Mouse (Mus musculus): ENCODE results near the gene Lrpprc.

The Lrpprc gene

DNA sequence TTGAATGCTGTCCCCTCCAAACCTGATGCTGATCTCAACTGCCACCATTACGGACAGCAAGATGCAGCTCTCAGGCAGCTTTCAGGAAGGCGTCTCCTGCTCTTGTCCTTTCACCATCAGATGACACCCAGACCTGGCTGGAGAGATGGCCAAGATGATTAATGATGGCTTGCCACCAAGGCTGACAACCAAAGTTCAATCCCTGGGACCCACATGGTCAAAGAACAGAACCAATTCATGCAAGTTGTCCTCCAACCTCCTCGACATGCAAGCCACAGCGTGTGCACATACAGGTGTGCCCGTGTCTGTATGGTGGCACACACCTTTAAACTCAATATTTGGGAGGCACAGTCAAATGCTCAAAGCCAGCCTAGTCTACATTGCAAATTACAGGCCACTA, 7.1 kb downstream of the Lrpprc start:
- H3K4me1 ChIP-seq (replicated peaks; ENCODE audit: low read depth, low read length): peaks cover 60% of the 10 kb centered on the region
- TF ChIP-seq POU5F1 (IDR thresholded peaks at IDR 0.05; ENCODE audit: borderline replicate concordance, low read length) (no peak), NANOG (IDR thresholded peaks at IDR 0.05; ENCODE audit: borderline replicate concordance, low read length) (no peak), CTCF (conservative IDR thresholded peaks at IDR 0.05; ENCODE audit: low read length) (no peak)
- H3K4me3 ChIP-seq (replicated peaks; ENCODE audit: low read length): no peak overlapping the region
- H3K27me3 ChIP-seq (ENCODE audit: insufficient read depth, low read length): no peaks in the 10 kb centered on the region
- no peaks in the 10 kb centered on the region for H3K9me3 ChIP-seq (ENCODE audit: low read length)
- peaks cover 89% of the 10 kb centered on the region for H3K36me3 ChIP-seq (ENCODE audit: insufficient read depth, low read length)

DNA sequence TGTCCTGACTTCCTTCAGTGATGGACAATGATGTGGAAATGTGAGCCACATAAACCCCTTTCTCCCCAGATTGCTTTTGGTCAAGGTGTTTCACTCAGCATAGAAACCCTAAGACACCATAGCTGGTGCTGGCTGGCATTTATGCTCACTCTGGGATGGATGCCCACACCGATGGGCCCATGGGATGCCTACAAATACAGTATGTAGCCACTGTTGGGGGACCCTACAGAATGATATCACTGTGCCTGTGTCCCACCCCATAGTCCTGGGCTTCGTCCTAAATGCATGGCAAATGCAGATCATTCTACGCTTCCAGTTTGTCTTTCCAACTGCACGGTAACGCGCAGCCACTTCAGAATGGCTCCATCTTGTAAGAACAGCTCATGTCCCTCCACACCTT, 10.3 kb downstream of the Lrpprc start:
- H3K4me1 ChIP-seq (replicated peaks; ENCODE audit: low read depth, low read length): peaks cover 29% of the 10 kb centered on the region
- H3K27me3 ChIP-seq (ENCODE audit: insufficient read depth, low read length): no peaks in the 10 kb centered on the region
- H3K4me3 ChIP-seq (replicated peaks; ENCODE audit: low read length): no peak overlapping the region
- H3K9me3 ChIP-seq (ENCODE audit: low read length): no peaks in the 10 kb centered on the region
- TF ChIP-seq POU5F1 (IDR thresholded peaks at IDR 0.05; ENCODE audit: borderline replicate concordance, low read length) (no peak), CTCF (conservative IDR thresholded peaks at IDR 0.05; ENCODE audit: low read length) (no peak), NANOG (IDR thresholded peaks at IDR 0.05; ENCODE audit: borderline replicate concordance, low read length) (no peak)
- peaks cover 74% of the 10 kb centered on the region for H3K36me3 ChIP-seq (ENCODE audit: insufficient read depth, low read length)

DNA sequence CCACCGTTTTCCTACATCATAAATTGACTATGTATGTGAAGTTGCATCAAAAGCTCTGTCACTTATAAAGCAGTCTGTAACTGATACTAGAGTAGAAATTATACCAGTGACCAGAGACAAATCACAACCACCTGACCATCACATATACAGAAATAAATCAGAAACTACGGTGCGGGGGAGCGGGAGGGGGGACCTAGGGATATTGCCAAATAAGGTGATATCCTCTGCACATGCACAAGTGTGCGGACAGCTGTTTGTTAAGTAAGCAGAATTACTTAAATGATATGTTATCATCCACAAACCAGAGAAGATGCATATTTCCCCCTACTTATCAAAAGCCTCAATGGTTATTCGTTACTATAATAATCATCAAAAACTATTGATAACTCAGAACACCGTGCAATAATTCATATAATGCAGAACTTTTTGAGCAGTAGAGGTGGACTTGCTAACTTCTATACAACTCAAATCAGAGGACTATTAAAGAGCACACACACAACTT, 12.1 kb downstream of the Lrpprc start:
- Histone ChIP-seq H3K4me1 (replicated peaks; ENCODE audit: low read depth, low read length) (peaks cover 17% of the 10 kb centered on the region), H3K9me3 (ENCODE audit: low read length) (no peaks in the 10 kb centered on the region), H3K36me3 (ENCODE audit: insufficient read depth, low read length) (peaks cover 77% of the 10 kb centered on the region), H3K4me3 (replicated peaks; ENCODE audit: low read length) (no peak overlapping the region), H3K27me3 (ENCODE audit: insufficient read depth, low read length) (no peaks in the 10 kb centered on the region)
- TF ChIP-seq POU5F1 (IDR thresholded peaks at IDR 0.05; ENCODE audit: borderline replicate concordance, low read length): no peak
- TF ChIP-seq CTCF (conservative IDR thresholded peaks at IDR 0.05; ENCODE audit: low read length): no peak
- TF ChIP-seq NANOG (IDR thresholded peaks at IDR 0.05; ENCODE audit: borderline replicate concordance, low read length): no peak

DNA sequence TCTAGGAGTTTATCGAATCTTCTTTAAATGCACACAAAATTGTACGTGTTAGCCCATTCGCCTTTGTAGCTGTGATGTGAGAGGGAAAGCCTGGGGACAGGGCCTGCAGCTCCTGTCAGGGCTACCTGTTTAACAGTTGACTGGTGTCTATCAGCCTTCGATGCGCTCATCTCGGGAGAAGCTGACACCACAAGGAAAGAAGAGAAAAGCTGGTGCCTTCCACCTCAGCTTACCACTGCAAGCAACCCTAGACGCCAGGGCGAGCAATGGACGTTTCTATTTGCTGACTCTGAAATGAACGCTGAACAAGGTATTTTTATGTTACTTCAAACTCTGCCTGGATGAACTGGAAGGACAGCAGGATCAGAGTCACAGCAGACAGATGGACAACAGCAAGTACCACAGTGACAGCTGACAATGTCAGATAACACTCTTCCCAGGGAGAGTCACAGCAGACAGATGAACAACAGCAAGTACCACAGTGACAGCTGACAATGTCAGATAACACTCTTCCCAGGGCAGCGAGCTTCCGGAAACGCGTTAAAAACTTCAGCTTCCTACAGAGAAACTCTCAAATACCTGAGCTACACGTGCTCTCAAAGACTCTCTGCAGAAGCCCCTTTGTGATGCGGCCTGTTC, 14.1 kb downstream of the Lrpprc start:
- H3K4me1 ChIP-seq (replicated peaks; ENCODE audit: low read depth, low read length): peaks cover under 1% of the 10 kb centered on the region; the same call in 1 of the 2 replicates
- no peaks in the 10 kb centered on the region for H3K27me3 ChIP-seq (ENCODE audit: insufficient read depth, low read length)
- TF ChIP-seq CTCF (conservative IDR thresholded peaks at IDR 0.05; ENCODE audit: low read length) (no peak), POU5F1 (IDR thresholded peaks at IDR 0.05; ENCODE audit: borderline replicate concordance, low read length) (no peak), NANOG (IDR thresholded peaks at IDR 0.05; ENCODE audit: borderline replicate concordance, low read length) (no peak)
- H3K36me3 ChIP-seq (ENCODE audit: insufficient read depth, low read length): peaks cover 75% of the 10 kb centered on the region
- H3K4me3 ChIP-seq (replicated peaks; ENCODE audit: low read length): no peak overlapping the region
- H3K9me3 ChIP-seq (ENCODE audit: low read length): no peaks in the 10 kb centered on the region

DNA sequence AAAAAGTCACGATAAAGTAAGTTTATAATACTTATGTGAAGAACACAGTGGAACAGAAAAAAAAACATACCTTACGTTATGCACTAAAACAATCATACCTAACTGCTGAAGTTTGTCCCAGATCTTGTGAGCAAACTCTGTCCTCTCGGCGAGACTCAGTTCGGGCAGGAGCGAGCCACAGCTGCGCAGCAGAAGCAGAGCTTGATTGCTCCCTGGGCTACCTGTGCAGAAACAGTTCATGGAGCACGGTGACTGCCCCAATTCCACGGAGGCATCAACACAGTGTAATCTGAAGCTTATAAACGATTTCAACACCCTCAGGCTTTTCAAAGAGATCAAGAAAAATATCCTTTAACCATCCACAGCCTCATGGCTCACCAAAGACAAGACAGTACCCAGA, 15.3 kb downstream of the Lrpprc start:
- Histone ChIP-seq H3K4me3 (replicated peaks; ENCODE audit: low read length) (no peak overlapping the region), H3K9me3 (ENCODE audit: low read length) (no peaks in the 10 kb centered on the region), H3K4me1 (replicated peaks; ENCODE audit: low read depth, low read length) (no peaks in the 10 kb centered on the region; the same call in 1 of the 2 replicates), H3K36me3 (ENCODE audit: insufficient read depth, low read length) (peaks cover 75% of the 10 kb centered on the region), H3K27me3 (ENCODE audit: insufficient read depth, low read length) (no peaks in the 10 kb centered on the region)
- no peak for TF ChIP-seq POU5F1 (IDR thresholded peaks at IDR 0.05; ENCODE audit: borderline replicate concordance, low read length)
- TF ChIP-seq NANOG (IDR thresholded peaks at IDR 0.05; ENCODE audit: borderline replicate concordance, low read length): no peak
- TF ChIP-seq CTCF (conservative IDR thresholded peaks at IDR 0.05; ENCODE audit: low read length): no peak

DNA sequence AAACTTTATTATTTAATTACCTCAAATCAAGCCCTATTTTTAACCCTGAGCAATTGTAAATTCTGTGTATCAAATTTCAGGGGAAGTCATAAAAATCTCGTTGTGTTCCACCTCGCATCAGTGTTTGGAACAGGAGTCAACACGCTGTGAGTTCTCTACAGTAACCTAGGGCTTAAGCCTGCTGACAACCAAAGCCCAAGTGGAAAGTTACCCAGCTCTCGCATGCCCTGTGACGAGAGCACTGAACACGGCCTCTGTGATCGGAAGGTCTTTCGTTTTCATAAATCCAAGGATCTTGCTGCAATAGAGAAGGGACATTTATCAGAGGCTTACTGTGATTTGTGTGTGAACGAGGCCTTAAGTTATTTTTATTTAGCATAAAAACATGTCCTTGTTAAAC, 18.7 kb downstream of the Lrpprc start:
- TF ChIP-seq NANOG (IDR thresholded peaks at IDR 0.05; ENCODE audit: borderline replicate concordance, low read length) (no peak), POU5F1 (IDR thresholded peaks at IDR 0.05; ENCODE audit: borderline replicate concordance, low read length) (no peak), CTCF (conservative IDR thresholded peaks at IDR 0.05; ENCODE audit: low read length) (no peak)
- H3K36me3 ChIP-seq (ENCODE audit: insufficient read depth, low read length): peaks cover 97% of the 10 kb centered on the region
- H3K9me3 ChIP-seq (ENCODE audit: low read length): no peaks in the 10 kb centered on the region
- no peak overlapping the region for H3K4me3 ChIP-seq (replicated peaks; ENCODE audit: low read length)
- H3K27me3 ChIP-seq (ENCODE audit: insufficient read depth, low read length): no peaks in the 10 kb centered on the region
- no peaks in the 10 kb centered on the region for H3K4me1 ChIP-seq (replicated peaks; ENCODE audit: low read depth, low read length)

DNA sequence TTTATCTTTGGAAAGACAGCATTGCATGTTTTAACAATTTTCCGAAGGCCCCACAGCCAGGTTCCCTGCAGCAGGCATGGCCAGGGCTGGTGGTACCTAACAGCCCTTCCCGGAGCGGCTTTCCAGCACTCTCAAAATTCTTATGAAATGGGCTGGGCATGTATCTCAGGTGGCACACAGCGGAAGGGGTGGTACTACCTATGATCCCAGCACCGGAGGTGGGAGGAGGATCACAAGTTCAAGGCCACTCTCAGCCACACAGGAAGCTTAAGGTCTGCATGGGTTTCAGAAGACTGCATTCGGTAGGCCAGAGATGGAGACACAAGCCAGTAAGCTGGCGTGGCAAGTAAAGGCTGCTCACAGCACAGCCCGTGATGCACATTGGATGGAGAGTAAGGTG, 31.6 kb downstream of the Lrpprc start:
- Histone ChIP-seq H3K9me3 (ENCODE audit: low read length) (no peaks in the 10 kb centered on the region), H3K27me3 (ENCODE audit: insufficient read depth, low read length) (no peaks in the 10 kb centered on the region), H3K36me3 (ENCODE audit: insufficient read depth, low read length) (peaks cover 74% of the 10 kb centered on the region), H3K4me1 (replicated peaks; ENCODE audit: low read depth, low read length) (peaks cover 48% of the 10 kb centered on the region), H3K4me3 (replicated peaks; ENCODE audit: low read length) (no peak overlapping the region)
- TF ChIP-seq NANOG (IDR thresholded peaks at IDR 0.05; ENCODE audit: borderline replicate concordance, low read length) (no peak), CTCF (conservative IDR thresholded peaks at IDR 0.05; ENCODE audit: low read length) (no peak), POU5F1 (IDR thresholded peaks at IDR 0.05; ENCODE audit: borderline replicate concordance, low read length) (no peak)

DNA sequence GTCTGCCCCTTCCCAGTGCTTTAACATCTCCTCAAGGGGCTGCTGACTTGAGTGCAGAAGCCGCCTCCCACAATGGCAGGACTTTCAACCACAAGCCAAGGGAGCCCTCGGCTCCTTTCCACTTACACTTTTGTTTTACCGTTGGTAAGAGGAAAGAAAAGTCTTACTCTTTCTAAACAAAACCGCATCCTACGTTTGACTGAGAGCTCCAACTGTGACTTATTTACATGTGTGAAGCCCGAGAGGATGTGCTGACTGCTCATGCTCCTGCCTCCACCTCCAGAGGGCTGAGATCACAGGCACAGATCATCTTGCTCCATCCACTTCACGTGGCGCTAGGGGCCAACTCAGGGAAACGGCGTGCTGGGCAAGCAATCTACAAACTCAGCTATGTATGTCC, 32.2 kb downstream of the Lrpprc start:
- no peaks in the 10 kb centered on the region for H3K9me3 ChIP-seq (ENCODE audit: low read length)
- 0 out of 2 replicates have a peak overlapping the region, but pooled peaks have one; percentile 11 for H3K4me3 ChIP-seq (replicated peaks; ENCODE audit: low read length)
- TF ChIP-seq CTCF (conservative IDR thresholded peaks at IDR 0.05; ENCODE audit: low read length) (no peak), POU5F1 (IDR thresholded peaks at IDR 0.05; ENCODE audit: borderline replicate concordance, low read length) (no peak), NANOG (IDR thresholded peaks at IDR 0.05; ENCODE audit: borderline replicate concordance, low read length) (peak; percentile 95)
- H3K27me3 ChIP-seq (ENCODE audit: insufficient read depth, low read length): no peaks in the 10 kb centered on the region
- peaks cover 43% of the 10 kb centered on the region for H3K4me1 ChIP-seq (replicated peaks; ENCODE audit: low read depth, low read length)
- peaks cover 74% of the 10 kb centered on the region for H3K36me3 ChIP-seq (ENCODE audit: insufficient read depth, low read length)

DNA sequence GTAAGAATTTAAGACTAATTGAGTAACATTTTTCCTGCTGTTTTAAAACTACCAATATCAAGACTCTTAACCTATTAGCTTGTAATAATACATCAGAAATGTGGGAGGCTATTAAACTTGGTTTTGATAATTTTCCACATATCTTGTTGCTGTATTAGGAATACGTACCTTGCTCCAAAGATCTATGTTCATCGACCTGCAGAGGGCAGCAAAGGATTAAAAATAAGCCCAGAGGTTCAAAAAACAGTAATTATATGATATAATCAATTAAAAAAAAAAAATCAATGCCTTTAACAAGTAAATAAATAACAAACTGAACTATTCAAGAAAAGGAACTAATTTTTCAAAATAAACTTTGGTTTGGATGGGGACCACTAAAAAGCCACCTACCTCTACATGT, 34.5 kb downstream of the Lrpprc start:
- Histone ChIP-seq H3K27me3 (ENCODE audit: insufficient read depth, low read length) (no peaks in the 10 kb centered on the region), H3K9me3 (ENCODE audit: low read length) (no peaks in the 10 kb centered on the region), H3K4me3 (replicated peaks; ENCODE audit: low read length) (no peak overlapping the region), H3K4me1 (replicated peaks; ENCODE audit: low read depth, low read length) (peaks cover 35% of the 10 kb centered on the region), H3K36me3 (ENCODE audit: insufficient read depth, low read length) (peaks cover 72% of the 10 kb centered on the region)
- TF ChIP-seq CTCF (conservative IDR thresholded peaks at IDR 0.05; ENCODE audit: low read length) (0 out of 2 replicates have a peak, but pooled peaks have one; percentile 10), POU5F1 (IDR thresholded peaks at IDR 0.05; ENCODE audit: borderline replicate concordance, low read length) (no peak), NANOG (IDR thresholded peaks at IDR 0.05; ENCODE audit: borderline replicate concordance, low read length) (no peak)
